Mouse (Mus musculus) forebrain, postnatal 0 days (tissue): ENCODE measurements around the gene Mapk8ip3. TPM values are rescaled to one million over a fixed set of nuclear protein-coding genes. Genes with fewer than 3 reads are reported as not detected.

Experiments used
- ATAC-seq: fragments of 200-750 bp; cut with Nextera tagmentation; 2 replicates; pipeline ENCODE4 v1.8.0; 2017; ENCODE audit warnings: mild to moderate bottlenecking, moderate library complexity
- DNase-seq: peaks from one replicate; pipeline ENCODE4 v3.0.0-alpha.2; 2015
- H3K27ac ChIP-seq: fragments of 300-500 bp; sonication (generic); 2 replicates; pipeline ENCODE4 v1.5.1; 2014; ENCODE audit warnings: low read depth, mild to moderate bottlenecking, antibody characterized with exemption, low read length, moderate library complexity, mixed read lengths
- H3K27me3 ChIP-seq: fragments of 300-500 bp; sonication (generic); 2 replicates; pipeline ENCODE4 v1.6.1; 2014; ENCODE audit warnings: mild to moderate bottlenecking, low read length, mixed read lengths; ENCODE audit not compliant: insufficient read depth
- H3K36me3 ChIP-seq: fragments of 300-500 bp; sonication (generic); 2 replicates; pipeline ENCODE4 v1.6.1; 2014; ENCODE audit warnings: mild to moderate bottlenecking, moderate library complexity; ENCODE audit not compliant: insufficient read depth
- H3K4me1 ChIP-seq: fragments of 300-500 bp; sonication (generic); 2 replicates; pipeline ENCODE4 v1.6.1; 2014; ENCODE audit warnings: antibody characterized with exemption; ENCODE audit not compliant: insufficient read depth
- H3K4me2 ChIP-seq: fragments of 300-500 bp; sonication (generic); 2 replicates; pipeline ENCODE4 v1.6.1; 2014; ENCODE audit warnings: low read depth, mild to moderate bottlenecking, moderate library complexity
- H3K4me3 ChIP-seq: fragments of 300-500 bp; sonication (generic); 2 replicates; pipeline ENCODE4 v1.5.1; 2014; ENCODE audit warnings: low read depth, low read length, mixed read lengths
- H3K9ac ChIP-seq: fragments of 300-500 bp; sonication (generic); 2 replicates; pipeline ENCODE4 v1.6.1; 2014; ENCODE audit warnings: mild to moderate bottlenecking
- H3K9me3 ChIP-seq: fragments of 300-500 bp; sonication (generic); 2 replicates; pipeline ENCODE4 v1.6.1; 2016; ENCODE audit warnings: low read length
- CTCF ChIP-seq: sonication (generic); IDR thresholded peaks from 2 replicates; pipeline ENCODE4 v1.5.1; 2016; ENCODE audit warnings: antibody characterized with exemption, control low read depth, low read depth
- WGBS: fragments of 180-500 bp; shearing (Covaris S2); extraction: QIAGEN DNeasy Blood & Tissue Kit; methylation state at CpG from one replicate; pipeline ENCODE4 v1.1.7; 2014; 5-methylcytosine and 5-hydroxymethylcytosine counted together
- polyA plus RNA-seq: library from polyadenylated mRNA; unstranded; fragments of >200 nt; fragmentation: Nextera tagmentation; extraction: Ambion mirVana; gene quantifications from 2 replicates; pipeline ENCODE4 v1.2.1, GENCODE M21; 2015
- total RNA-seq: library from RNA; depleted of rRNA; stranded (reverse); fragments of >200 nt; gene quantifications from 2 replicates; pipeline ENCODE4 v1.2.3, GENCODE M21; 2014

Gene Mapk8ip3
- total and polyA plus RNA-seq, 2 experiments from 2014 or later = 65.1 to 151 TPM

- no peak for TF ChIP-seq CTCF
- peaks cover 18% of the 10 kb centered on the region for H3K4me1 ChIP-seq
- peaks cover 43% of the 10 kb centered on the region for H3K36me3 ChIP-seq
- H3K9me3 ChIP-seq = no peaks in the 10 kb centered on the region
- no peak overlapping the region for H3K27ac ChIP-seq
- no peak overlapping the region for H3K9ac ChIP-seq
- 86% methylated on average over 19 of the region's 19 CpGs for WGBS
- H3K4me2 ChIP-seq = no peak overlapping the region
- no peak overlapping the region for H3K4me3 ChIP-seq
- H3K27me3 ChIP-seq = no peaks in the 10 kb centered on the region
- DNase-seq = no peak
- ATAC-seq = no peak
Measured at GRCm38 (mm10) chr17:24890151-24891092, 46.4 kb downstream of the Mapk8ip3 start.

- ATAC-seq (no peak), DNase-seq (no peak)
- Histone ChIP-seq H3K9ac (no peak overlapping the region), H3K27ac (no peak overlapping the region), H3K4me2 (no peak overlapping the region), H3K36me3 (peaks cover 46% of the 10 kb centered on the region), H3K9me3 (no peaks in the 10 kb centered on the region), H3K4me3 (no peak overlapping the region), H3K27me3 (no peaks in the 10 kb centered on the region), H3K4me1 (peaks cover 13% of the 10 kb centered on the region)
- 93% methylated on average over 3 of the region's 3 CpGs for WGBS
- no peak for TF ChIP-seq CTCF
Measured at GRCm38 (mm10) chr17:24888862-24889261, 47.9 kb downstream of the Mapk8ip3 start.

- no peak for DNase-seq
- 65% methylated on average over 18 of the region's 18 CpGs for WGBS
Measured at GRCm38 (mm10) chr17:24887291-24888080, 49.3 kb downstream of the Mapk8ip3 start.

GRCm38 (mm10) chr17:24886932-24887271, 49.9 kb downstream of the Mapk8ip3 start:
- H3K36me3 ChIP-seq = peaks cover 42% of the 10 kb centered on the region
- H3K27me3 ChIP-seq = no peaks in the 10 kb centered on the region
- H3K9me3 ChIP-seq = no peaks in the 10 kb centered on the region
- H3K4me1 ChIP-seq = peaks cover 9% of the 10 kb centered on the region
- H3K4me2 ChIP-seq = peak overlapping the region; percentile 92
- H3K4me3 ChIP-seq = peak overlapping the region; percentile 86
- no peak for TF ChIP-seq CTCF
- peak overlapping the region; percentile 77 for H3K9ac ChIP-seq
- ATAC-seq (peak; percentile 30), DNase-seq (no peak)
- H3K27ac ChIP-seq = peak overlapping the region; percentile 84
- WGBS = 1% methylated on average over 18 of the region's 18 CpGs

More at GRCm38 (mm10) chr17:24887291-24888080, 49.3 kb downstream of the Mapk8ip3 start:
- peak overlapping the region; percentile 92 for H3K4me2 ChIP-seq
- ATAC-seq = no peak
- TF ChIP-seq CTCF = no peak
- peak overlapping the region; percentile 77 for H3K9ac ChIP-seq
- peak overlapping the region; percentile 86 for H3K4me3 ChIP-seq
- H3K27me3 ChIP-seq = no peaks in the 10 kb centered on the region
- no peaks in the 10 kb centered on the region for H3K9me3 ChIP-seq
- H3K4me1 ChIP-seq = peaks cover 9% of the 10 kb centered on the region
- peaks cover 46% of the 10 kb centered on the region for H3K36me3 ChIP-seq
- H3K27ac ChIP-seq = peak overlapping the region; percentile 84; the same call in 1 of the 2 replicates

- ATAC-seq = peak; percentile 98
- Histone ChIP-seq H3K36me3 (peaks cover 36% of the 10 kb centered on the region), H3K9ac (peak within 1 kb of the TSS; percentile 77), H3K4me1 (peaks cover 9% of the 10 kb centered on the region), H3K9me3 (no peaks in the 10 kb centered on the region), H3K27me3 (no peaks in the 10 kb centered on the region), H3K27ac (peak within 1 kb of the TSS; percentile 84), H3K4me3 (peak within 1 kb of the TSS; percentile 86), H3K4me2 (peak within 1 kb of the TSS; percentile 92)
- peak; percentile 99 for DNase-seq
- WGBS = 1% methylated on average over 69 of the region's 69 CpGs
- TF ChIP-seq CTCF = peak; percentile 53
Measured at GRCm38 (mm10) chr17:24886134-24886931, 50.4 kb downstream of the Mapk8ip3 start, which contains the start of the genes Nubp2 and Spsb3. TSS of gene Nubp2 (minus strand) at chr17:24886349. TSS of gene Spsb3 (plus strand) at chr17:24886643.
